Mouse (Mus musculus) limb, embryonic 10.5 days (tissue): ENCODE results near the gene Gas2l2. TPM values are rescaled to one million over a fixed set of nuclear protein-coding genes. Genes with fewer than 3 reads are reported as not detected.

Source experiments
- DNase-seq: peaks from one replicate; pipeline ENCODE4 v3.0.0-alpha.2; 2017; ENCODE audit warnings: low spot score
- H3K27ac ChIP-seq: fragments of 300-500 bp; sonication (generic); 2 replicates; pipeline ENCODE4 v1.5.1; 2016; ENCODE audit warnings: mild to moderate bottlenecking
- H3K27me3 ChIP-seq: fragments of 300-500 bp; sonication (generic); 2 replicates; pipeline ENCODE4 v1.6.1; 2016; ENCODE audit warnings: low read depth, mild to moderate bottlenecking; ENCODE audit not compliant: poor library complexity, severe bottlenecking
- H3K36me3 ChIP-seq: fragments of 300-500 bp; sonication (generic); 2 replicates; pipeline ENCODE4 v1.6.1; 2016; ENCODE audit warnings: mild to moderate bottlenecking, moderate library complexity
- H3K4me1 ChIP-seq: fragments of 300-500 bp; sonication (generic); 2 replicates; pipeline ENCODE4 v1.6.1; 2016
- H3K4me3 ChIP-seq: fragments of 300-500 bp; sonication (generic); 2 replicates; pipeline ENCODE4 v1.5.1; 2016; ENCODE audit warnings: mild to moderate bottlenecking, moderate library complexity
- H3K9me3 ChIP-seq: fragments of 300-500 bp; sonication (generic); replicated peaks from 2 replicates; pipeline ENCODE4 v1.6.1; 2016; ENCODE audit warnings: mild to moderate bottlenecking
- WGBS: fragments of 180-500 bp; shearing (Covaris S2); methylation state at CpG from one replicate; pipeline ENCODE4 v1.1.7; 2016; 5-methylcytosine and 5-hydroxymethylcytosine counted together
- polyA plus RNA-seq: library from polyadenylated mRNA; unstranded; fragments of >200 nt; fragmentation: Nextera tagmentation; extraction: Ambion mirVana; gene quantifications from 2 replicates; pipeline ENCODE4 v1.2.1, GENCODE M21; 2016

Gene Gas2l2
- polyA plus RNA-seq, 1 experiment from 2014 or later, result not detected

GRCm38 (mm10) chr11:83409087-83409754 lies 20.0 kb downstream of the Gas2l2 start, which contains the start of gene Rasl10b:
Gene Rasl10b, plus strand, starts transcription at chr11:83409137.
- Histone ChIP-seq H3K36me3 (peaks cover 4% of the 10 kb centered on the region; the same call in 1 of the 2 replicates), H3K27me3 (peaks cover 37% of the 10 kb centered on the region), H3K4me1 (peaks cover 14% of the 10 kb centered on the region), H3K27ac (peak within 1 kb of the TSS; percentile 81), H3K9me3 (no peaks in the 10 kb centered on the region), H3K4me3 (peak within 1 kb of the TSS; percentile 86)
- WGBS, result 2% methylated on average over 40 of the region's 44 CpGs
- DNase-seq, result peak; percentile 65

DNA sequence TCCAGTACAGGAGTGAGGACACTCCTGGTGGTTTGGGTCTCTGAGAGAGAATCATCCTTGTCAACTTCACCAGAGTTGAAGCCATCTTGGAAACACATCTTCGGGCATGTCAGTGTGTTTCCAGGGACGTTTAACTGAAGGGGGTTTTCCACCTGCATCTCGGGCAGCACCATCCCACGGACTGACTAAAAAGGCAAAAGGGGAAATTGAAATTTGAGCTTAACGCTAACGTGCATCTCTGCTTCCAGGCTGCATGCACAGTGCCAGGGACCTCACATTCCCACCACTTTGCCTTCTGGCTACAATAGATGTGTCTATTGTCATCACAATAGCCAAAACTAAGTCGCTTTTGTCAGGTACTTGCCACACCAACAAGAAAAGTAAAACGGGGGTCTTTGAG lies 21.0 kb downstream of the Gas2l2 start:
- Histone ChIP-seq H3K4me1 (peaks cover 14% of the 10 kb centered on the region), H3K9me3 (no peaks in the 10 kb centered on the region), H3K36me3 (peaks cover 14% of the 10 kb centered on the region), H3K27ac (no peak overlapping the region), H3K4me3 (no peak overlapping the region), H3K27me3 (peaks cover 37% of the 10 kb centered on the region)
- DNase-seq, result no peak
- 51% methylated on average over 8 of the region's 8 CpGs for WGBS

GRCm38 (mm10) chr11:83406391-83406790 lies 22.9 kb downstream of the Gas2l2 start:
- Histone ChIP-seq H3K27ac (no peak overlapping the region), H3K27me3 (peaks cover 25% of the 10 kb centered on the region), H3K36me3 (peaks cover 25% of the 10 kb centered on the region), H3K4me3 (no peak overlapping the region), H3K9me3 (no peaks in the 10 kb centered on the region), H3K4me1 (peaks cover 14% of the 10 kb centered on the region)
- no peak for DNase-seq
- 70% methylated on average over 3 of the region's 3 CpGs for WGBS

GRCm38 (mm10) chr11:83403787-83404186 lies 25.5 kb downstream of the Gas2l2 start:
- H3K36me3 ChIP-seq, result peaks cover 42% of the 10 kb centered on the region
- H3K27ac ChIP-seq, result no peak overlapping the region
- H3K4me1 ChIP-seq, result 0 out of 2 replicates have a peak, but pooled peaks cover 3% of the 10 kb centered on the region
- WGBS, result 90% methylated on average over 7 of the region's 7 CpGs
- no peak for DNase-seq
- H3K27me3 ChIP-seq, result peaks cover 8% of the 10 kb centered on the region; the same call in 1 of the 2 replicates
- no peak overlapping the region for H3K4me3 ChIP-seq
- H3K9me3 ChIP-seq, result no peaks in the 10 kb centered on the region

DNA sequence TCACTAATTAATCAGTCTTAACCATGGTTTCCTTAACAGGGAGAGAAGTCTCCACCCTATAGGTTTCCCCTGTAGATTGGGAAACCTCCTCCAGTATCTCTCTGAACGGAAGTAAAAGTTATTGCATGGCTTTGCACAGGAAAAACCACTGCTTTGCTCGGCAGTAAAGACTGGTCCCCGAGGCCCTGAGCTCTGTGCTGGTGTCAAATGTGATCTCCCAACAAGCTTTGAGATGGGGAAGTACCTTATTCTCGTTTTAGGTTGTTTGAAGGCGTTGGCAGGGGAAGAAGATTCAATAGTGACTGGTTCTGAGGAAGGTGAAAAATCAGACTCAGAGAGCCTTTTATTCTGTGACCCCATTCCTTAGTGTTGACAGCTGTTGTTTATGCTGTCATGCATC lies 30.5 kb downstream of the Gas2l2 start:
- no peaks in the 10 kb centered on the region for H3K9me3 ChIP-seq
- WGBS, result 87% methylated on average over 5 of the region's 5 CpGs
- H3K27me3 ChIP-seq, result no peaks in the 10 kb centered on the region
- H3K36me3 ChIP-seq, result peaks cover 70% of the 10 kb centered on the region
- H3K4me3 ChIP-seq, result no peak overlapping the region
- H3K4me1 ChIP-seq, result no peaks in the 10 kb centered on the region
- H3K27ac ChIP-seq, result no peak overlapping the region
- no peak for DNase-seq

DNA sequence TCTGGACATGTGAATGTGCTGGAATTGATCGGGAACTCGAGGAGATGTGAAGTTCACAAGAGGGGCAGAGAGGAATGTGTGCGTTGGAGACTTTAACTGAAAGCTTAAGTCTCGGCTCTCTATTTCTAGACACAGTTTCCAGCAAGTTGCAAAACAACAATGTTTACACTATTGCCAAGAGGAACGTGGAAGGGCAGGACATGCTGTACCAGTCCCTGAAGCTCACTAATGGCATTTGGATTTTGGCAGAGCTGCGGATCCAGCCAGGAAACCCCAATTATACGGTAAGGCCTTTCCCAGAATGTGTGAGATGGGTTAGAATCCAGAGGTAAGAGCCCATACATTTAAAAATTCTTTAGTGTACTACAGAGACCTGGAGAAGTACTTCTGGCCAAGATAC lies 31.6 kb downstream of the Gas2l2 start:
- 93% methylated on average over 7 of the region's 7 CpGs for WGBS
- H3K4me3 ChIP-seq, result no peak overlapping the region
- no peak for DNase-seq
- no peak overlapping the region for H3K27ac ChIP-seq
- no peaks in the 10 kb centered on the region for H3K4me1 ChIP-seq
- H3K27me3 ChIP-seq, result no peaks in the 10 kb centered on the region
- peaks cover 70% of the 10 kb centered on the region for H3K36me3 ChIP-seq
- H3K9me3 ChIP-seq, result no peaks in the 10 kb centered on the region

GRCm38 (mm10) chr11:83394802-83395439 lies 34.3 kb downstream of the Gas2l2 start:
- no peak for DNase-seq
- Histone ChIP-seq H3K27ac (no peak overlapping the region), H3K9me3 (no peaks in the 10 kb centered on the region), H3K4me3 (no peak overlapping the region), H3K36me3 (peaks cover 84% of the 10 kb centered on the region), H3K4me1 (no peaks in the 10 kb centered on the region), H3K27me3 (no peaks in the 10 kb centered on the region)
- 66% methylated on average over 6 of the region's 6 CpGs for WGBS

DNA sequence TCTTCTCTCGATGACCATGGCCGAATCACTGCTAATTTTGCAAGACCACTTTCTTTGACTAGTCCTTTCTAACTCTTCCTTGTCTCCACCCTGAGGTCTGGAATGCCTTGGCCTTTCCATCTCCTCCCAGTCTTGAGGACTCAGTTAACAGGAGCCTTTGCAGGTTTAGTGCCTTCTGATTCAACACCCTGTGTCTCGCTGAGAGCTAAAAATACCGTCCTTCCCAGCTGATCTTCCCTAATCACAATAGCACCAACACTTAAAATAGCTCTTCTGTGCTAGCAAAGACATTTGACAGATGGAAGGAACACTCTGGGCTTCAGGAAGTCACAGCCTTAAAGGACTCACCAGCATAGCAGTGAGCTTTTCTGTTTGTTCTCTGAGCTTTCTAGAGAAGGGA lies 36.2 kb downstream of the Gas2l2 start:
- no peak for DNase-seq
- Histone ChIP-seq H3K27ac (no peak overlapping the region), H3K4me1 (no peaks in the 10 kb centered on the region), H3K4me3 (no peak overlapping the region), H3K9me3 (no peaks in the 10 kb centered on the region), H3K27me3 (no peaks in the 10 kb centered on the region), H3K36me3 (peaks cover 80% of the 10 kb centered on the region)
- 87% methylated on average over 4 of the region's 4 CpGs for WGBS

DNA sequence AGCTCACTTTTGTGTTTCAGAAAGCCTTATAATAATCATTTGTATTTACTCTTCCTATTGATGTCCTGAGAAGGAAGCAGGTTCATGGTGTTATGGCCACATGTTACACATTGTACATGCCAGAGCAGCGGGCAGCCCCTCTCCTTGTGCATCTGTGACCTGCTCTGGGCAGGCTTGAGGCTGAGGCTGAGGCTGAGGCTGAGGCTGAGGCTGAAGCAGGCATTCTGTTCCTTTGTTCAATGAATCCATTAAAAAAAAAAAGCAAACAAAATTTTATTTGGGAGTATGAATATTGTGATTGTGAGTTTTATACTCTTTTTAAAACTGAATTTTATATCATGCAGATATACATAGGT lies 45.7 kb downstream of the Gas2l2 start:
- no peaks in the 10 kb centered on the region for H3K27me3 ChIP-seq
- H3K9me3 ChIP-seq, result no peaks in the 10 kb centered on the region
- 91% methylated on average over 1 of the region's 1 CpGs for WGBS
- peaks cover 23% of the 10 kb centered on the region for H3K36me3 ChIP-seq
- peaks cover 2% of the 10 kb centered on the region; the same call in 1 of the 2 replicates for H3K4me1 ChIP-seq
- H3K4me3 ChIP-seq, result no peak overlapping the region
- no peak for DNase-seq
- H3K27ac ChIP-seq, result no peak overlapping the region

DNA sequence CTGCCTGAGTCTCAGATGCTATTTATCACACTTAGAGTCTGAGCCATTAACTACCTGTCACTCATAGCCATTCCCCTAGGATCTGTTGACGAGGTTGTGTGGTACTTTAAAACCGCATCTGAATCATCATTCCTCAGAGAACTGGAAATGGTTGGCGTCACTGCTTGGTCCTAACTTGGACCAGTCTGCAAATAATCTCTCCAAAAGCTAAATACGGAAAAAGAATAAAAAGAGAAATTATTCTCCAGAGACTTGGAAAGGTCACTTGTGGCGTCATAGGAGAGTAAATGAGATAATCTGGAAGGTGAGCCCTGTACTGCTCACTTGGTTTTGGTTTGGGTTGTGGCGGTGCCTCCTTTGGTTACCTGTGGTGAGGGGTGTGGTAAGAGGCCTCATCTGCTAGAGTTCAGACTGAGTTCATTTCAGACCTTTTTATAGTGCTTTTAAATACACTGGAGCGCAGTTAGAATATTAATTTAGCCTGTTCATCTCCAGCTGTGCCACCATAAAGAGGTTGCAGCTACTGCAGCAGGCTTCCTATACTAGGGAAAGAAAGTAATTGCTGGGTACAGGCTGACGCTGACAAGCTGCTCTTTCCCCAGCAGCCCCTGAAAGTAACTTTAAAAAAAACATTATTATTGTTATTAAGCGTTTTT lies 46.3 kb downstream of the Gas2l2 start:
- Histone ChIP-seq H3K4me3 (no peak overlapping the region), H3K36me3 (peaks cover 22% of the 10 kb centered on the region), H3K9me3 (no peaks in the 10 kb centered on the region), H3K27me3 (no peaks in the 10 kb centered on the region), H3K4me1 (peaks cover 2% of the 10 kb centered on the region; the same call in 1 of the 2 replicates), H3K27ac (no peak overlapping the region)
- DNase-seq, result no peak
- 71% methylated on average over 9 of the region's 9 CpGs for WGBS

DNA sequence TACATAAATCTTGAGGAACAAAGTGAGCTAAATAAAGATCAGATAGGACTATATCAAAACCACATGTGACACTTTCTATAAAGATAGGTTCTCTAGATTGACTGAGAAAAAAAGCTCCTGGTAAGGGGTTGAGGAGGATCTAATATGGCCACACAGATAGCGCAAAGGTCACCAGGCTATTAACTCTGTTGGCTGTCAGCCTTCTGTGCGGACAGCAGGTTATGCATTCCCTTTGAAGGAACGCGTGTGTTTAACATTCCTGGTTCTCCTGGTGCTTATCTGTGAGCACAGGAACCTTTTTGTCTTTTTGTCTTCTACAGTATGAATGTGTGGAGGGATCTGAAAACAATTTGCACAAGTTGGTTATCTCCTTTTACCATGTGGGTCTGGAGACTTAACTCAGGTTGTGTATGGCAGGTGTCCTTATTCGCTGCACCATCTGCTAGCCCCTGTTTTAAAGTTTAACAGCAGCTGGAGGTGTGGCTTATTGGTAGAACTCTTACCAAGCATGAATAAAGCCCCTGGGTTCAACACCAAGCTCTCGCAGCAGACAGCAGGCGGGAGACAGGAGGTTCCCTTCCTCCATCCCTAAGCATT lies 49.4 kb downstream of the Gas2l2 start:
- Histone ChIP-seq H3K4me1 (peaks cover 2% of the 10 kb centered on the region; the same call in 1 of the 2 replicates), H3K36me3 (peaks cover 40% of the 10 kb centered on the region), H3K27ac (no peak overlapping the region), H3K9me3 (no peaks in the 10 kb centered on the region), H3K4me3 (no peak overlapping the region), H3K27me3 (no peaks in the 10 kb centered on the region)
- WGBS, result 57% methylated on average over 7 of the region's 7 CpGs
- DNase-seq, result no peak
